Mouse (Mus musculus) heart, embryonic 15.5 days (tissue): ENCODE results near the gene Nbea. TPM values are rescaled to one million over a fixed set of nuclear protein-coding genes. Genes with fewer than 3 reads are reported as not detected.

Experiments
- ATAC-seq: fragments of 200-750 bp; cut with Nextera tagmentation; replicated peaks from 2 replicates; pipeline ENCODE4 v1.8.0; 2017; ENCODE audit warnings: low read depth, moderate TSS enrichment; ENCODE audit not compliant: insufficient number of reproducible peaks, insufficient read depth, low FRiP score
- H3K27ac ChIP-seq: fragments of 300-500 bp; sonication (generic); 2 replicates; pipeline ENCODE4 v1.5.1; 2015; ENCODE audit warnings: mild to moderate bottlenecking, inconsistent platforms
- H3K27me3 ChIP-seq: fragments of 300-500 bp; sonication (generic); 2 replicates; pipeline ENCODE4 v1.6.1; 2015; ENCODE audit warnings: inconsistent platforms
- H3K36me3 ChIP-seq: fragments of 300-500 bp; sonication (generic); 2 replicates; pipeline ENCODE4 v1.6.1; 2015; ENCODE audit warnings: mild to moderate bottlenecking, inconsistent platforms
- H3K4me1 ChIP-seq: fragments of 300-500 bp; sonication (generic); replicated peaks from 2 replicates; pipeline ENCODE4 v1.6.1; 2015; ENCODE audit warnings: inconsistent platforms
- H3K4me2 ChIP-seq: fragments of 300-500 bp; sonication (generic); 2 replicates; pipeline ENCODE4 v1.6.1; 2015; ENCODE audit warnings: inconsistent platforms, mild to moderate bottlenecking, moderate library complexity
- H3K4me3 ChIP-seq: fragments of 300-500 bp; sonication (generic); 2 replicates; pipeline ENCODE4 v1.5.1; 2015; ENCODE audit warnings: mild to moderate bottlenecking, inconsistent platforms
- H3K9ac ChIP-seq: fragments of 300-500 bp; sonication (generic); 2 replicates; pipeline ENCODE4 v1.6.1; 2015; ENCODE audit warnings: mild to moderate bottlenecking, inconsistent platforms
- H3K9me3 ChIP-seq: fragments of 300-500 bp; sonication (generic); replicated peaks from 2 replicates; pipeline ENCODE4 v1.6.1; 2016; ENCODE audit warnings: inconsistent platforms
- WGBS: fragments of 180-500 bp; shearing (Covaris S2); methylation state at CpG from one replicate; pipeline ENCODE4 v1.1.7; 2015; ENCODE audit warnings: mixed read lengths; 5-methylcytosine and 5-hydroxymethylcytosine counted together
- polyA plus RNA-seq: library from polyadenylated mRNA; unstranded; fragments of >200 nt; fragmentation: Nextera tagmentation; extraction: Ambion mirVana; gene quantifications from 2 replicates; pipeline ENCODE4 v1.2.1, GENCODE M21; 2015

Nbea gene
- polyA plus RNA-seq, 1 experiment from 2014 or later, result 6.7 TPM

- H3K27ac ChIP-seq, result no peak overlapping the region
- H3K9me3 ChIP-seq, result no peaks in the 10 kb centered on the region
- H3K4me1 ChIP-seq, result no peaks in the 10 kb centered on the region
- no peaks in the 10 kb centered on the region for H3K36me3 ChIP-seq
- no peaks in the 10 kb centered on the region for H3K27me3 ChIP-seq
- ATAC-seq, result no peak
- no peak overlapping the region for H3K4me2 ChIP-seq
- no peak overlapping the region for H3K4me3 ChIP-seq
- 81% methylated on average over 6 of the region's 6 CpGs for WGBS
- H3K9ac ChIP-seq, result no peak overlapping the region
These were observed 449.8 kb downstream of the Nbea start for GRCm38 (mm10) chr3:55733665-55734064.

DNA sequence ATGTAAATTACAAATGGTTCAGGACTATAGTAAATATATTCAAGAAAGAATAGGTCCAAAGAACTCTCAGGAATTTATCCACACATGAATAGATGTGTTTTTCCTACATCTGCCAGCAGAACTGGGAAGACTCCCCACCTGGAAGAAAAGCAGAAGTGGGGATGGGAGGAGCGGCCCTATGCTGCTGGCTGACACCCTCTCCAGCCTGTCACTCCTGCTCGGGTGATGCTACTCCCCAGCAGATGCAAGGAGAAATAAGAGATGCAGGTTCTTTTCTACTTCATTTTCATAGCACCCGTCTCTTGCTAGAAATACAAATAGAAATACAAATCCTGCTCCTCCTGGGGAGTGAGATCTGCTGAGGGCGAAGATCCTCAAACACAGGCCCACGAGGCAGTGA is 453.0 kb downstream of the Nbea start:
- Histone ChIP-seq H3K27me3 (no peaks in the 10 kb centered on the region), H3K9ac (no peak overlapping the region), H3K9me3 (no peaks in the 10 kb centered on the region), H3K4me2 (no peak overlapping the region), H3K27ac (no peak overlapping the region), H3K4me3 (no peak overlapping the region), H3K36me3 (no peaks in the 10 kb centered on the region), H3K4me1 (no peaks in the 10 kb centered on the region)
- no peak for ATAC-seq
- WGBS, result 64% methylated on average over 5 of the region's 5 CpGs

- no peaks in the 10 kb centered on the region for H3K36me3 ChIP-seq
- no peak overlapping the region for H3K9ac ChIP-seq
- no peak overlapping the region for H3K4me3 ChIP-seq
- ATAC-seq, result no peak
- H3K4me2 ChIP-seq, result no peak overlapping the region
- H3K9me3 ChIP-seq, result no peaks in the 10 kb centered on the region
- H3K4me1 ChIP-seq, result no peaks in the 10 kb centered on the region
- H3K27me3 ChIP-seq, result no peaks in the 10 kb centered on the region
- no peak overlapping the region for H3K27ac ChIP-seq
- WGBS, result 70% methylated on average over 8 of the region's 8 CpGs
These were observed 453.4 kb downstream of the Nbea start for GRCm38 (mm10) chr3:55730142-55730541.

- Histone ChIP-seq H3K4me3 (no peak overlapping the region), H3K4me1 (peaks cover 6% of the 10 kb centered on the region; the same call in 1 of the 2 replicates), H3K9me3 (no peaks in the 10 kb centered on the region), H3K4me2 (no peak overlapping the region), H3K27me3 (no peaks in the 10 kb centered on the region), H3K27ac (no peak overlapping the region), H3K36me3 (peaks cover 5% of the 10 kb centered on the region; the same call in 1 of the 2 replicates), H3K9ac (no peak overlapping the region)
- ATAC-seq, result no peak
- 90% methylated on average over 6 of the region's 6 CpGs for WGBS
These were observed 469.2 kb downstream of the Nbea start for GRCm38 (mm10) chr3:55714260-55714659.

GRCm38 (mm10) chr3:55713856-55714255 is 469.6 kb downstream of the Nbea start:
- H3K4me3 ChIP-seq, result no peak overlapping the region
- H3K4me2 ChIP-seq, result no peak overlapping the region
- WGBS, result 88% methylated on average over 3 of the region's 3 CpGs
- peaks cover 6% of the 10 kb centered on the region; the same call in 1 of the 2 replicates for H3K4me1 ChIP-seq
- H3K27ac ChIP-seq, result no peak overlapping the region
- H3K9me3 ChIP-seq, result no peaks in the 10 kb centered on the region
- H3K27me3 ChIP-seq, result no peaks in the 10 kb centered on the region
- ATAC-seq, result no peak
- H3K36me3 ChIP-seq, result peaks cover 5% of the 10 kb centered on the region; the same call in 1 of the 2 replicates
- no peak overlapping the region for H3K9ac ChIP-seq

GRCm38 (mm10) chr3:55710300-55710699 is 473.2 kb downstream of the Nbea start:
- Histone ChIP-seq H3K4me1 (no peaks in the 10 kb centered on the region), H3K27ac (no peak overlapping the region), H3K4me2 (no peak overlapping the region), H3K27me3 (no peaks in the 10 kb centered on the region), H3K4me3 (no peak overlapping the region), H3K9me3 (no peaks in the 10 kb centered on the region), H3K36me3 (peaks cover 5% of the 10 kb centered on the region; the same call in 1 of the 2 replicates), H3K9ac (no peak overlapping the region)
- WGBS, result 74% methylated on average over 4 of the region's 4 CpGs
- ATAC-seq, result no peak

DNA sequence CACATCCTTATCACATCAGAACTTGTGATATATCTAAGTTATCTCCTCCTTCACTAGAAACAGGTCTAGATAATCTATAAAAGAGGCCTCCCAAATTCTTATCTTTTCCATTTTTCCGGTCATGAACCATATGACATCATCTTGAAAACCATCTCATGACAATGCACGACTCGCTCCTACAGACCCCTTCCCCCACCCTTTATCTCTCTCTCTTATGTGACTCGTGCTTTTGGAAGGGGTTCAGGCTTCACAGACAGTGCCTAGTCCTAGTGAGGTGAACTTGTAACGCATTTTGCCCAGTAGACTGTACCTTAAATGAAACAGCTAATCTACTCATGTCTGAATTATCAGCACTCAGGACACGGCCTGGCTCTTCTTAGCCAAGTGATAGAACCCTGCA is 481.9 kb downstream of the Nbea start:
- no peak overlapping the region for H3K9ac ChIP-seq
- H3K36me3 ChIP-seq, result no peaks in the 10 kb centered on the region
- H3K27me3 ChIP-seq, result no peaks in the 10 kb centered on the region
- ATAC-seq, result no peak
- H3K4me1 ChIP-seq, result peaks cover 9% of the 10 kb centered on the region
- no peak overlapping the region for H3K4me2 ChIP-seq
- H3K4me3 ChIP-seq, result no peak overlapping the region
- 36% methylated on average over 6 of the region's 6 CpGs for WGBS
- H3K27ac ChIP-seq, result no peak overlapping the region
- H3K9me3 ChIP-seq, result no peaks in the 10 kb centered on the region

DNA sequence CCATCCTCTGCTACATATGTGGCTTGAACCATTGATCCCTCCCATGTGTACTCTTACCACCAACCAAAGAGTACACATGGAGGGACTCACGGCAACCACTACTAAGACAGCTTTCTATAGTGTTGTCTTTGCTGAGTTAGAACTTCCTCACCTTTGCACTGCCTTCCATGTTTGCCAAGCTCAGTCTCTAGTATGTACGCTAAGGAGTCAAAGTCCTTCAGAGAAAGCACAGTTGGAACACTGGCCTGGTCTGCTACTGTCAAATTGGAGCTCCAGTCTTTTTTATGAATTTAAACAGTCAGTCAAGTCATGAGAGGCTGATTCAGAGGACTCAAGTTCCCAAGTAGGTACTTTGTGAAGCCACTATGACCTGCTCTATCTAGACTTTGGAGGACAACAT is 486.3 kb downstream of the Nbea start:
- H3K27ac ChIP-seq, result no peak overlapping the region
- WGBS, result 85% methylated on average over 2 of the region's 2 CpGs
- ATAC-seq, result no peak

GRCm38 (mm10) chr3:55693073-55693472 is 490.4 kb downstream of the Nbea start:
- 16% methylated on average over 4 of the region's 4 CpGs for WGBS
- ATAC-seq, result no peak

More for the DNA sequence above, 486.3 kb downstream of the Nbea start:
- Histone ChIP-seq H3K9ac (no peak overlapping the region), H3K9me3 (no peaks in the 10 kb centered on the region), H3K4me2 (no peak overlapping the region), H3K4me3 (no peak overlapping the region), H3K27me3 (no peaks in the 10 kb centered on the region), H3K36me3 (no peaks in the 10 kb centered on the region), H3K4me1 (peaks cover 11% of the 10 kb centered on the region)

GRCm38 (mm10) chr3:55688098-55688497 is 495.4 kb downstream of the Nbea start:
- Histone ChIP-seq H3K9ac (no peak overlapping the region), H3K4me3 (no peak overlapping the region), H3K9me3 (no peaks in the 10 kb centered on the region), H3K27me3 (no peaks in the 10 kb centered on the region), H3K4me1 (peaks cover 2% of the 10 kb centered on the region; the same call in 1 of the 2 replicates), H3K36me3 (no peaks in the 10 kb centered on the region), H3K4me2 (no peak overlapping the region), H3K27ac (no peak overlapping the region)
- 34% methylated on average over 1 of the region's 1 CpGs for WGBS
- no peak for ATAC-seq

More at GRCm38 (mm10) chr3:55693073-55693472, 490.4 kb downstream of the Nbea start:
- Histone ChIP-seq H3K27me3 (no peaks in the 10 kb centered on the region), H3K4me1 (peaks cover 4% of the 10 kb centered on the region; the same call in 1 of the 2 replicates), H3K9me3 (no peaks in the 10 kb centered on the region), H3K4me2 (no peak overlapping the region), H3K9ac (no peak overlapping the region), H3K4me3 (no peak overlapping the region), H3K36me3 (no peaks in the 10 kb centered on the region), H3K27ac (no peak overlapping the region)

DNA sequence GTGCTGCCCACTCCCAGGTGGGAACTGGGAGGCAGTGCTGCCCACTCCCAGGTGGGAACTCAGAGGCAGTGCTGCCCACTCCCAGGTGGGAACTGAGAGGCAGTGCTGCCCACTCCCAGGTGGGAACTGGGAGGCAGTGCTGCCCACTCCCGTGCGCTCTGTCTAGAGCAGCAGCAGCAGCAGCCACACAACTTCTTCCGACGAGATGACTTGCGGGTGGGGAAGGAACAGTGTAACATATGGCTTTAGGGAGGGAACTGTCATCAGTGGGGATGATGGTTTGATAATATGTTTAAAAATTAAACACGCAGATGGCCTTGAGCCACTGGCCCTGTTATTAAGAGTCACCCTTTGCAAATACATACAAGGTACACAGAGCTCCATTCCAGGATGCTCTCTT is 496.5 kb downstream of the Nbea start:
- WGBS, result 73% methylated on average over 6 of the region's 6 CpGs
- Histone ChIP-seq H3K4me1 (no peaks in the 10 kb centered on the region), H3K27me3 (no peaks in the 10 kb centered on the region), H3K9me3 (no peaks in the 10 kb centered on the region), H3K9ac (no peak overlapping the region), H3K27ac (no peak overlapping the region), H3K36me3 (no peaks in the 10 kb centered on the region), H3K4me3 (no peak overlapping the region), H3K4me2 (no peak overlapping the region)
- no peak for ATAC-seq

DNA sequence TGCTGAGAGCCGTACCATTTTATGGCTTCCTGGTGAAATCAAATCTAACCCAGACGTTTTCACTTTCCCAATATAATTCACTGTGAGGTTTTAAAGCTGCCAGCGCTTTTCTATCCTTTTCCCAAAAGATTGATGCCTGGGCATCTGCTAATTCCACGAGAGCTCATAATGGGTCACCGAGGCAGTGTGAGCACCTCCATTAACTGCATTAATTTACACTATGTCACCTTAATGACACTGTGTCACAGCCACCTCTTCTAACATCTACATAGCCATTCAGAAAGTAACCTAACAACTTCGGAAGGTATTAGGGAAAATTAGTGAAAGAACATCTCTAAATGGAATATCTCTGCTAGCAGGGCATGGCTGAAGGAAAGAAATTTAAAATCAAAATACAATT is 497.9 kb downstream of the Nbea start:
- H3K9ac ChIP-seq, result no peak overlapping the region
- H3K4me2 ChIP-seq, result no peak overlapping the region
- H3K9me3 ChIP-seq, result no peaks in the 10 kb centered on the region
- H3K27me3 ChIP-seq, result no peaks in the 10 kb centered on the region
- H3K4me1 ChIP-seq, result no peaks in the 10 kb centered on the region
- no peak overlapping the region for H3K27ac ChIP-seq
- no peak for ATAC-seq
- H3K4me3 ChIP-seq, result no peak overlapping the region
- WGBS, result 74% methylated on average over 6 of the region's 6 CpGs
- no peaks in the 10 kb centered on the region for H3K36me3 ChIP-seq
